Mouse (Mus musculus) ES-E14 (cell line): ENCODE data around the gene Bcar3. TPM values are rescaled to one million over a fixed set of nuclear protein-coding genes. Genes with fewer than 3 reads are reported as not detected.

Experiments
- DNase-seq: peaks from one replicate; pipeline ENCODE4 v3.0.0-alpha.2; 2013; ENCODE audit warnings: low read depth, low spot score
- H3K27ac ChIP-seq: 2 replicates; pipeline ENCODE4 v1.5.1; 2012; ENCODE audit warnings: low read depth, mild to moderate bottlenecking, low read length, moderate library complexity, mixed read lengths; ENCODE audit not compliant: poor library complexity, insufficient read depth, severe bottlenecking
- H3K36me3 ChIP-seq: 2 replicates; pipeline ENCODE4 v1.6.1; 2012; ENCODE audit warnings: mild to moderate bottlenecking, low read length, moderate library complexity, mixed read lengths; ENCODE audit not compliant: control insufficient read depth, poor library complexity, insufficient read depth, severe bottlenecking
- H3K4me1 ChIP-seq, 2 experiments: fragments of 150-350 bp in 1 of 2; sonication (generic) in 1 of 2; 2 replicates each; pipeline ENCODE4 v1.6.1; 2012; ENCODE audit warnings: low read length in 2 of 2, mild to moderate bottlenecking in 1 of 2, mixed read lengths in 1 of 2; ENCODE audit not compliant: control insufficient read depth in 2 of 2, insufficient read depth in 2 of 2, poor library complexity in 1 of 2
- H3K4me3 ChIP-seq, 2 experiments: fragments of 150-350 bp in 1 of 2; sonication (generic) in 1 of 2; 2 replicates each; pipeline ENCODE4 v1.5.1; 2012; ENCODE audit warnings: low read length in 2 of 2, low read depth in 1 of 2, mild to moderate bottlenecking in 1 of 2, mixed read lengths in 1 of 2; ENCODE audit not compliant: insufficient read depth in 1 of 2, poor library complexity in 1 of 2, severe bottlenecking in 1 of 2
- H3K9ac ChIP-seq: 2 replicates; pipeline ENCODE4 v1.6.1; 2012; ENCODE audit warnings: low read depth, mild to moderate bottlenecking, low read length, mixed read lengths; ENCODE audit not compliant: poor library complexity, insufficient read depth, severe bottlenecking
- H3K9me3 ChIP-seq: fragments of 150-350 bp; sonication (generic); 2 replicates; pipeline ENCODE4 v1.6.1; 2012; ENCODE audit warnings: low read depth, mild to moderate bottlenecking, low read length; ENCODE audit not compliant: control insufficient read depth, insufficient read depth
- CHD2 ChIP-seq: IDR thresholded peaks from 2 replicates; pipeline ENCODE4 v1.6.1; 2014; ENCODE audit warnings: mild to moderate bottlenecking, low read depth, low read length, inconsistent platforms
- HCFC1 ChIP-seq: IDR thresholded peaks from 2 replicates; pipeline ENCODE4 v1.6.1; 2012; ENCODE audit warnings: low read length, inconsistent platforms, borderline replicate concordance; ENCODE audit not compliant: insufficient read depth
- MAFK ChIP-seq: IDR thresholded peaks from 2 replicates; pipeline ENCODE4 v1.6.1; 2014; ENCODE audit warnings: mild to moderate bottlenecking, low read depth, low read length, inconsistent platforms; ENCODE audit not compliant: insufficient read depth
- ZC3H11A ChIP-seq: IDR thresholded peaks from 2 replicates; pipeline ENCODE4 v1.6.1; 2012; ENCODE audit warnings: low read depth, mild to moderate bottlenecking, inconsistent platforms, low read length, borderline replicate concordance
- ZNF384 ChIP-seq: IDR thresholded peaks from 2 replicates; pipeline ENCODE4 v1.6.1; 2012; ENCODE audit warnings: low read depth, low read length, inconsistent platforms
- in situ Hi-C, 2 experiments: fragments of 600-800 bp; cut with MboI; formaldehyde crosslinking; loops; one replicate each; pipeline ENCODE4 v1.15.1; 2025; ENCODE audit warnings: low sequenced_read_pairs in 2 of 2, inconsistent platforms in 1 of 2; ENCODE audit not compliant: unreplicated experiment in 2 of 2
- total RNA-seq: library from RNA; depleted of rRNA; stranded (reverse); fragments of 300-350 nt; gene quantifications from 2 replicates; pipeline ENCODE4 v1.2.3, GENCODE M21; 2012

Gene Bcar3
- total RNA-seq, 1 experiment = 24.5 TPM

DNA sequence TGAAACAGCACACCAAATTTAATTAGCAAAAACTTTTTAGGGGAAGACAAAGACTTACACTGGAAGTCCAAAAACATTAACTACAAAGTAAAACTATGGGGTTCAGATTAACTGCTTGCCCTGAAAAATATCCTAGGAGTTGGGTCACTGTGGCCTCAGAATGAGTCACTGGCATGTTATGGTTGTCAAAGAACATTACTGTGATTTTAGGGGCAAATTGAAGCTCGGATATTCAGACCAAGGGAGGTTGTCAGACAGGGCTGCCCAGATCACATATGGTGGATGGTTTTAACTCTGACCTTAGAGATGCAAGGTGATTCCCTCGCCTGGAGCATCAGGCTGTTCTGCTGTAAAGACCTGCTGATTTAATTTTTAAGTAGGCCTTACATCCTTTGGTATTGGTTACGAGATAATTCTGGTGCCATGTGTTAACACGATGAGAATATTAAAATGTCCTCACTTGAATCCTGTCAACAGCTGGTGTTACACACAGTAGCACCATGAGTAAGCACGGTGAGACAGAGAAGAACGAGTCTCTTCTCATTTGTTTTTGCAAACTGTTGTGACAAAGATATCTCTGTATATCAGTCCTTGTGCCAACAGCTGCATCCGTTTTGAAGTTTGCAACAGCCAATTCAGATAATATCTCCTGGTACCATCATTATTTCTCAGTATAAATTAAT, 144.3 kb downstream of the Bcar3 start:
- Histone ChIP-seq H3K4me3 (no peak overlapping the region), H3K4me1 (peaks cover 17 to 25% of the 10 kb centered on the region in 2 experiments), H3K27ac (no peak overlapping the region), H3K9me3 (no peaks in the 10 kb centered on the region), H3K9ac (no peak overlapping the region), H3K36me3 (peaks cover 5% of the 10 kb centered on the region; the same call in 1 of the 2 replicates)
- no peak for DNase-seq
- no peak for TF ChIP-seq MAFK
- in situ Hi-C loops = no loop called here

DNA sequence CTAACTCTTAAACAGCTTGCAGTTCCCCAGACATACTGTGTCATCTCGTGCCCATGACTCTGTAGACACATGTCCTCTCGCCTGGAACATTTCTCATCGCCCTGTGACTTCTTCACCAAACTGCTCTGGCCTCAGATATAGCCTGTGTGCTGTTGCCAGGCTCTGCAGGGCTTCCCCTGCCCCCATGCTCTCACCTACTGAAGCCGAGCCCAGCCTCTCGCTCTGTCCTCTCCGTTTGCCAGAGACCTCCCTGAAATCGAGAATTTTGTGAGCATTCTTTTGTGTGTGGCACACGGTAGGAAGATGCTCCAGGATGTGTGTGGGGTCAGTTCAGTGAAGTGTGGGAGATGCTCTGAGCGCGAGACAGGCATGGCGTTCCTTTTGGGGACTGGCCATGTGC, 151.8 kb downstream of the Bcar3 start:
- Histone ChIP-seq H3K4me3 (no peak overlapping the region), H3K27ac (no peak overlapping the region), H3K9me3 (no peaks in the 10 kb centered on the region), H3K36me3 (peaks cover 22% of the 10 kb centered on the region; the same call in 1 of the 2 replicates), H3K9ac (peak overlapping the region; percentile 15; the same call in 1 of the 2 replicates), H3K4me1 (peaks cover 11 to 27% of the 10 kb centered on the region in 2 experiments)
- in situ Hi-C loops = no loop called here
- no peak for DNase-seq
- no peak for TF ChIP-seq ZNF384
- no peak for TF ChIP-seq CHD2
- TF ChIP-seq MAFK = no peak
- TF ChIP-seq HCFC1 = no peak

DNA sequence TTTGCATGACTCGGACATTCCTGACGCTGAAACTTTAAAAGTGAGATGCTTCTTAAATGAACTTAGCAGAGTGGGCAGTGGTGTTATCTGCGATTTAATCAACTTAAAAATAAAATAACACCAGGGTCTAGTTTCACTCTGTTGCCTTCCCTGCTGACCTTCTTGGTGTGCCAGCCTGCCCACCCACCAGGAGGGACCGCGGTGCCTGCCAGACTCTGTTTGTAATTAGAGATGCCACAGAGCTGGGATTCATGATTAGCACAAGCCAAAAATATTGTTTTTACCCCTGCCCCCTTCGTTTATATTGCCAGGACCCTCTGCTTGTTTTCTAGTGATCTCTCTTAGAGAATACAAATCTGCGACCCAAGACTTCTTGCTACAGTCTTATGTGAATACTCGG, 152.7 kb downstream of the Bcar3 start:
- Histone ChIP-seq H3K27ac (no peak overlapping the region; the same call in 1 of the 2 replicates), H3K4me1 (peaks cover 11 to 24% of the 10 kb centered on the region in 2 experiments), H3K9ac (no peak overlapping the region; the same call in 1 of the 2 replicates), H3K4me3 (no peak overlapping the region), H3K9me3 (no peaks in the 10 kb centered on the region), H3K36me3 (peaks cover 23% of the 10 kb centered on the region; the same call in 1 of the 2 replicates)
- no peak for DNase-seq
- in situ Hi-C loops = no loop called here
- TF ChIP-seq ZNF384 = no peak
- no peak for TF ChIP-seq ZC3H11A
- TF ChIP-seq CHD2 = no peak
- TF ChIP-seq MAFK = no peak
- no peak for TF ChIP-seq HCFC1

DNA sequence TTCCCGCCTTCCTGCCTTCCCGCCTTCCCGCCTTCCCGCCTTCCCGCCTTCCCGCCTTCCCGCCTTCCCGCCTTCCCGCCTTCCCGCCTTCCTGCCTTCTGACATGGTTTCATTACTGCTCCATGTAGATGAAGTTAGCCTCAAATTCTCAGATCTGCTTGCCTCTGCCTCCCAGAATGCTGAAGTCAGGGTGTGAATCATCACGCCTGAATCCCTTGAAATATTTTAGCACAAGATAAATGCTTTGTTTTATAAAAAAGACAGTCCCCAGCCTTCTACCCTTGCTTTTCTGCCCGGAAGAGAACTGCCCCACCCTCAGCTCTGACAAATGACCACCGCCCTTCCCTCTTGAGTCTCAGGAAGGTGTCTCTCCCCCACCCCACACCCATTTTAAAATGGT, 154.3 kb downstream of the Bcar3 start:
- no peak overlapping the region; a peak in 1 of 4 replicates for H3K4me3 ChIP-seq
- TF ChIP-seq MAFK (no peak), ZNF384 (no peak), HCFC1 (no peak), CHD2 (no peak), ZC3H11A (no peak)
- in situ Hi-C loops = no loop called here
- peaks cover 21% of the 10 kb centered on the region; the same call in 1 of the 2 replicates for H3K36me3 ChIP-seq
- no peaks in the 10 kb centered on the region for H3K9me3 ChIP-seq
- no peak for DNase-seq
- peak overlapping the region; percentile 63; the same call in 1 of the 2 replicates for H3K9ac ChIP-seq
- H3K27ac ChIP-seq = peak overlapping the region; percentile 85; the same call in 1 of the 2 replicates
- peaks cover 11 to 24% of the 10 kb centered on the region in 2 experiments for H3K4me1 ChIP-seq

DNA sequence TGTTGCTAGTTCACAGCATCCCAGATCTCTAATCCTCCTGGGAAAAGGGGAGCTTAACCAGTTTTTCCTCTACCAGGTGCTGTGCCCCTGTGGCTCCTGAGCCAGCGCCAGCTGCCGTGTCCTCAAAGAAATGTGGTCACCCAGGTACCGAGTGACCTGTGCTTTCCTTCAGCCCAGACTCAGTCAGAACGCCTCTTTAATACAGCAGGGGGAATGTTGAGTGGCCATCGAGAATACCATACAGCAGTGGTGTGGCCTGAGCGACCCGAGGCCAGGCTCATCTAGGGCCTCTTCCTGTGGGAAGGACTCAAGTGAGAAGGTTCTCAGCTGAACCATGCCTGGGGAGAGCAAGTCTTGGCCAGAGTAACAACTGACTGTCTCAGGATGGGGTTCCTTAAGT, 156.1 kb downstream of the Bcar3 start:
- TF ChIP-seq MAFK (no peak), ZNF384 (no peak), CHD2 (no peak), ZC3H11A (no peak), HCFC1 (no peak)
- H3K36me3 ChIP-seq = peaks cover 17% of the 10 kb centered on the region; the same call in 1 of the 2 replicates
- no peak overlapping the region for H3K4me3 ChIP-seq
- H3K9ac ChIP-seq = no peak overlapping the region
- H3K4me1 ChIP-seq = peaks cover 11 to 31% of the 10 kb centered on the region in 2 experiments
- no peak for DNase-seq
- in situ Hi-C loops = no loop called here
- no peak overlapping the region for H3K27ac ChIP-seq
- no peaks in the 10 kb centered on the region for H3K9me3 ChIP-seq
